Mouse (Mus musculus): Measurements from ENCODE around the gene Trib3.

The Trib3 gene

DNA sequence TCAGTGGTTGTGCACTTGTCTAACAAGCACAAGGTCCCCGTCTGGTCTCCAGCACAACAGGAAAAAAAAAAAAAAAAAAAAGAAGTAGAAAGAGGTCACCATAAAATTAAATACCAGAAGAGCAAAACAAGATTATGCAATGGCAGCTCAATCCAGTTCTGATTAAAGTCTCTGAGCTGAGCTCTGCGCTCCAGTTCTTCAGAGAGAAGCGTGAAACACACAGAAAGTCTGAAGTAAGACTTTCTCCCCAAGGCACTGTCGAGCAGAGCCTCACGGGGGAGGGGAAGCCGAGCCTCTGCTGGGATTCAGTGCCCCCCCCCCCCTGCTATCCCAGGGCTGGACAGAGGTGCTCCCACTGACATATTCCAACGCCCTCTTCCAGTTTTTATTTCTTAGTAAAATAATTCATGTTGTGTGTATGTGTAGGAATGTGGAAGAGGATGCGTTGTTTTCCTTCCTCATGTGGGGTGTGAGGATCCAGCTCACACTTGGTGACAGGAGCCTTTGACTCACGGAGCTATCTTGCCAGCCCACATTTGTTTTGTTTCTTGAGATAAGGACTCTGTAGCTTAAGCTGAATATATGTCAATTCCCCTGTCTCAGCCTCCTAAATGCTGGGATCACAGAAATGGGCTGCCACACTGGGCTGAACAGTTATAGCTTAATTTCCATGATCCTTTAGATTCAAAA is 3.1 kb upstream of the Trib3 start:
- DNase-seq (ENCODE audit: low read depth), result no peak

DNA sequence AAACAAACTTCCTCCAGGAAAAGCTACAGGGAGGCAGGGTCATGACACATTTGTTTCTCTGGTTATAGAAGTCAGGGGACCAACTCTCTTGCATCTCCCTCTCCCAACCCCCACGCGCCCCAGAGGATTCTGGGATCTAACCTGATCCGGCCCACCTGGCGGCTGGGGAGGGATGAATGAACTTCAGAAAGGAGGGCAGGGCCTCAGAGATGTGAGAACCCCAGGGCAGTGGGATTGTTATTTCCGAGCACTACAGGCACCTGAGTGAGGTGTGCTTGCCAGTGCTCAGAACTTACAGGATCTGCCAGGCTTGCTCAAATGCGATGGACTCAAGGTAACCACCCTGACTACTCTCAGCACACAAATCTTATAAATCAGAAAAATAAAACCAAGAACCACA is 1.6 kb upstream of the Trib3 start:
- no peak for DNase-seq (ENCODE audit: low read depth)

DNA sequence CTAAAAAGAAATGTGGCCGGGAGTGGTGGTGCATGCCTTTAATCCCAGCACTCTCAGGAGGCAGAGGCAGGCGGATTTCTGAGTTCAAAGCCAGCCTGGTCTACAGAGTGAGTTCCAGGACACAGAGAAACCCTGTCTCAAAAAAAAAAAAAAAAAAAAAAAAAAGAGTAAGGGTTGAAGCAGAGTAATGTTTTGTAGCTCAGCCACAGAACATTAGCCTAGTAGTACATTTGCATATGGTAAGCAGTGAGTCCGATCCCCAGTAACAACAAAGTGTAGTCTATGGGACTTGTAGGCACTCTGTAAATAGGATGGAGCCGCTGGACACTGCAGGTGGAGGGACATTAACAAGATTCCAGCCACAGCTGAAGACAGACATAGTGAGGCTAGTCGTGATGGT is 1.1 kb upstream of the Trib3 start:
- DNase-seq (ENCODE audit: low read depth), result no peak

DNA sequence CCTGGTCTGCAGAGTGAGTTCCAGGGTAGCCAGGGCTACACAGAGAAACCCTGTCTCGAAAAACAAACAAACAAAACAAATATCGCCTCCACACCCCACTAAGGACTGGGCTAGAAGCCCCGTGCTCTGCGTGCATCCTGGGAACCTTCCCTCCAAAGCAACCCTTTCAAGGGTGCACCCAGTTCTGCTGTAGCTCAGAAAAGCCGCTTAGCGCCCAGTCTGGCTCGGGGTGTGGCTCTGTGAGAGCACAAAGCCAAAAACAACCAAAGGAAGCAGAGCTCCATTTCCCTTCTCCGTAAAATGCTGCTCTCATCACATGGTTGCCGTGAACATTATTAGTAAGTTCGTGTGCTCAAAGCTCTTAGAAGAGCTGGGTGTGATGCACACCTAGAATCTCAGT is 529 bp upstream of the Trib3 start:
- no peak for DNase-seq (ENCODE audit: low read depth)

GRCm38 (mm10) chr2:152339631-152340179 is 4.1 kb downstream of the Trib3 start:
- DNase-seq (ENCODE audit: low read depth), result no peak

- DNase-seq (ENCODE audit: low read depth), result no peak
Measured at GRCm38 (mm10) chr2:152338319-152338718, 5.5 kb downstream of the Trib3 start.

GRCm38 (mm10) chr2:152337591-152338212 is 6.1 kb downstream of the Trib3 start:
- no peak for DNase-seq (ENCODE audit: low read depth)

DNA sequence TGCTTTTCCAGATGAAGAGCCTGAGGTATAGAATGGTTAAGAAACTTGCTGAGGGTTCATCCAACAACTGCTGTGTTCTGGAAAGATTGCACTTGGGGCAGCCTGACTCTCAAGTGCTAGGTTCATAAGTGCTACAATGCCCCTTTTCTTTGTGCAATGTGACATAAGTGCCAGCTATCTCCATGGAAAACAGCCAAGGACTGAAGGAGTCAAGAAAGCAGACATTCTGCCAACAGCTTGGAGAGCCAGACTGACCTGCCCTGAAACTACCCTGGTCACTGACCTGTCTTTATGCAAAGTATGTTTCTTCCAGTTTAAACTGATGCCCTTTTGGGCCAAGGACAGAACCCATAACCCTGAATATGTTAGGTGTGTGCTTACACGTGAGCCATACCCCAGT is 7.0 kb downstream of the Trib3 start:
- no peak for DNase-seq (ENCODE audit: low read depth)

GRCm38 (mm10) chr2:152335289-152335820 is 8.5 kb downstream of the Trib3 start:
- no peak for DNase-seq (ENCODE audit: low read depth)

- DNase-seq (ENCODE audit: low read depth), result no peak
Measured at GRCm38 (mm10) chr2:152333345-152334006, 10.4 kb downstream of the Trib3 start.

GRCm38 (mm10) chr2:152332101-152332825 is 11.6 kb downstream of the Trib3 start, which contains the start of gene Rbck1:
Rbck1 (minus strand) TSS chr2:152332653.
- DNase-seq (ENCODE audit: low read depth), result no peak

DNA sequence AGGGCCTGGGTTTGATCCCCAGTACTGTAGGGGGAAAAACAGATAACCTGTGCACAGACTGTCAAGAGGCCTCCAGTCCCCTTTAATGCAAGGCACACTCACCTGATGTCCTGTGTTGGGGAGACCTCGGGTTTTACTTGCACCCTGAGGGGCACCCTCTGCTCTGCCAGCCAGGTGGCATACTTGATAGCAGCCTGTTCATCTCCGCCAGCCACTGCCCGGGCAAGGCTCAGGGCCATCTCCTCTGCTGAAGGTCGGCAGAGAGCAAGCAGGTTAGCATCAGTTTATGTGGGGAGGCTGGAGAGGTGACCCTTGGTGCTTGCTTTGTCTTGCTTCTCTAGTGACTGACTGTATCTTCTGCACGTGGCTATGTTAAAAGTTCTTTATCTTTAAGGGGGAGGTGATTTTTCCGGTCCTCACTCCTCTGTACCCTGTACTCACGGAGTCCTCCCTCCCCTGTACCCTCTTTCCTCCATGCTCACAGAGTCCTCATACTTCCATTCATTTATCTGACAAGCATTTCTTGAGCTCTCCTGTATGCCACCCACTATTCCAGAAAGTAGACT is 12.9 kb downstream of the Trib3 start:
- DNase-seq (ENCODE audit: low read depth), result no peak

DNA sequence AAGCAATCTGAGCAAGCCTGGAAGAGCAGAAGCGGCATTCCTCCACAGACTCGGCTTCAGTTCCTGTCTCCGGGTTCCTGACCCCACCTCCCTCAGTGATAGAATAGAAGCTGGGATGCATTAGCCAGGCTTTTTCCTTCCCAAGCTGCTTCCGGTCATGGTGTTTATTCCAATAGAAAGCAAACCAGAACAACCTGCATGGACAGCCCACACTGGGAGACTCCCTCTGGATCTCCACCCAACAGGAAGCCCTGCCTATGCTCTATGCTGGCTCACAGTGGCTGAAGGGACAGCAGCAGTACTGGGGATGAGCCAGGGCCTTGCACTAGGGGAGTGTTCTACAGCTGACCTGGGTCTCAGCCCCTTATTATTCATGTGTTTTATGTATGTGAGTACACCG is 15.9 kb downstream of the Trib3 start:
- DNase-seq (ENCODE audit: low read depth), result no peak

DNA sequence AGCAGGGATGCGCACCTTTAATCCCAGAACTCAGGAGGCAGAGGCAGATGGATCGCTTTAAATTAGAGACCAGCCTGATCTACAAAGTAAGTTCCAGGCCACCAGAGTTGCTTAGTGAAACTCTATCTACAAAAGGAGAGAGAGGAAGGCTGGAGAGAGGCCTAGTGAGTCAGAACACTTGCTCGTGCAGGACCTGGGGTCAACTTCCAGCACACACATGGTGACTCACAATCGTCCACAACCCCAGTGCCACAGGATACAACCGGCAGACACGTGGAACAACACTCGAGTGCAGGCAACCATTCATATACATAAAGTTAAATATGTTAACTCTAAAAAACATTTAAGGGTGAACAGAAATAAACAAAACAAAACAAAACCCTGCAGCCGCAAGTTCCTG is 17.2 kb downstream of the Trib3 start:
- no peak for DNase-seq (ENCODE audit: low read depth)

- DNase-seq (ENCODE audit: low read depth), result no peak
Measured at GRCm38 (mm10) chr2:152326157-152326556, 17.7 kb downstream of the Trib3 start.

GRCm38 (mm10) chr2:152324842-152325241 is 19.0 kb downstream of the Trib3 start:
- DNase-seq (ENCODE audit: low read depth), result no peak

DNA sequence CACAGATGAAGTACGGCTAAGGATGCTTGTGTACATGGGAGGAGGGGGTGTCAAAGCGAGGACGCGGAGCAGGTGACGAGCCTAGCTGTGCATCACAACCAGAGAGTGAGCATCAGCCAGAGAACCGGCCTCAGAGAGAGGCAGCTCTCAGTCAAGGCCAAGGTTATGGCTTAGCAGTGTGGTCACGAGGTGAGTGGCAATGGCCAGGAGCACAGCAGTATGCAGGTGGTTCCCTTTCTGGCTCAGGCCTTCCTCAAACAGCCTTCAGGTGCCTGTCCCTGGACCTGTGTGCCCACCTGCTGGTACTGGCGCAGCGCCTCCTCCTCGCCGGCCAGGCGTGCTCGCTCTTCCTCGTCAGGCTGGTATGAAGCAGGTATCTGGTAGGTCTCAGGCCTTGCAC is 19.9 kb downstream of the Trib3 start:
- no peak for DNase-seq (ENCODE audit: low read depth)

DNA sequence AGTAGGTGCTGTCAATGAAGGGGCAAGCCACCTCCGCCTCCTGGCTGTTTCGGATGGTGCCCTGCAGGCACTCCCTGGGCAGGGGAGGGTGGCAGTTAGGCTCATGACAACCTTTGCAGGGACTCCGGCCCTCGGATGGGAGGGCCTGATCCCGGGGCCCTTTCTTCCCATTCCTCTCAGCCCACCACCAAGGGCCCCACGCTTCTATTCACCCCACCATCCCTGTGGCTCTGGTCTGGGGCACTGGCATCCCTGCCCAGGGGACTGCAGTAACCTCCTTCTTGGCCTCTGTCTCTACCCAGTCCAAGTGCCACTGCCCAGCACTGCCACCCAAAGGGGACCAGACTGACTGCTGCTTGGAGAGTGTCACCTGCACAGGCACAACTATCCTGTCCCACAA is 21.6 kb downstream of the Trib3 start:
- no peak for DNase-seq (ENCODE audit: low read depth)

DNA sequence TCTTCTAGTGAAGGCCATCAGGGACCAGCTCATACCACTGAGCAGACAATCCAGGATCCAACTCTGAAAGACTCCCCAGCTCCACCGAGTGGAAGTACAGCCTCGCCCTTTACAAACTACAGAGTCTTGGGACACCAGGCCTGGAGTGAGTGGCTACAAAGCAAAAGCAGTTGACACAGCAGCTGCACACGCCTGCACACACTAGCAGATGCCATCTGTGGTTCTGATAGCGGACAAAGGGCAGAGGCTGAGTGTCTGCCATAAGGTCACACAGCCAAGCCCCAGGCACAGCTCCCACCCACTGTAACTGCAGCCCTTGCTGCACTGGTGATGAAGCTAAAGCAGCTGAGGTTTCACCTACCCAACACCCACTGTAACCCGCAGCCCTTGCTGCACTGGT is 22.3 kb downstream of the Trib3 start:
- DNase-seq (ENCODE audit: low read depth), result no peak

GRCm38 (mm10) chr2:152317054-152317453 is 26.8 kb downstream of the Trib3 start:
- no peak for DNase-seq (ENCODE audit: low read depth)

GRCm38 (mm10) chr2:152313926-152314325 is 29.9 kb downstream of the Trib3 start:
- no peak for DNase-seq (ENCODE audit: low read depth)

GRCm38 (mm10) chr2:152312996-152313395 is 30.8 kb downstream of the Trib3 start:
- no peak for DNase-seq (ENCODE audit: low read depth)

Data from fibroblast of lung, adult 2 months (primary cell).